Mouse (Mus musculus) testis, adult 2 months (tissue): ENCODE data around the gene Pnpla5.

Experiments used
- CTCF ChIP-seq: fragments of 200-500 bp; IDR thresholded peaks from 2 replicates; pipeline ENCODE4 v1.5.1; 2012; ENCODE audit warnings: low read depth, mild to moderate bottlenecking, inconsistent platforms, low read length, moderate library complexity; ENCODE audit not compliant: control insufficient read depth, insufficient read depth, insufficient replicate concordance
- POLR2A ChIP-seq: fragments of 200-500 bp; IDR thresholded peaks from 2 replicates; pipeline ENCODE4 v1.6.1; 2012; ENCODE audit warnings: low read depth, mild to moderate bottlenecking, inconsistent platforms, low read length, moderate library complexity; ENCODE audit not compliant: control insufficient read depth

GRCm38 (mm10) chr15:84121036-84121435 lies 1.9 kb downstream of the Pnpla5 start:
- TF ChIP-seq CTCF: no peak
- TF ChIP-seq POLR2A: no peak
